Mouse (Mus musculus) ES-Bruce4 (cell line): ENCODE data around the gene Cacna1e.

Experiments
- CTCF ChIP-seq: IDR thresholded peaks from one replicate; pipeline ENCODE4 v1.8.1; 2011; ENCODE audit warnings: low read depth, low read length
- POLR2A ChIP-seq: IDR thresholded peaks from one replicate; pipeline ENCODE4 v1.8.1; 2011; ENCODE audit warnings: low read length; ENCODE audit not compliant: insufficient read depth

DNA sequence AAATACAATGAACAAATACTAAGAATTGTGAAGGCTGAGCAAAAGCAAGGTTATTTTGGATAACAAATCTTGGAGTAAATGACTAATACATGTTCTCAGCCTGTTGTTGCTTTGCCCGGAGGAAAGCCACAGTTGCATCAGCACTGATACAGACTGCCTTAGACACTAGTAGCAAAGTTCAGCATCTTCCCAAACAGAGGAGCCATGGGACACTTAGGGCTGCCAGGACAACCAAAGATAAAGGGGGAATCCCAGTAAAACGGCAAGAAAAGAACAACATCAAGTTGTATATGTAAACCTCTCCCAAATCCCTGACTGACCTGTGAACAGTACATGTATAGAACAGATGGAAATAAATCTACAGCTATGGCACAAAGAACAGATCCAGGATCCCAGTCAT, 13.1 kb upstream of the Cacna1e start:
- TF ChIP-seq POLR2A (no peak), CTCF (no peak)
